Mouse (Mus musculus): ENCODE measurements around the gene Cnot2.

Cnot2 gene

GRCm38 (mm10) chr10:116480988-116481387 is 100.3 kb downstream of the Cnot2 start:
- no peak for DNase-seq (ENCODE audit: extremely low spot score)

DNA sequence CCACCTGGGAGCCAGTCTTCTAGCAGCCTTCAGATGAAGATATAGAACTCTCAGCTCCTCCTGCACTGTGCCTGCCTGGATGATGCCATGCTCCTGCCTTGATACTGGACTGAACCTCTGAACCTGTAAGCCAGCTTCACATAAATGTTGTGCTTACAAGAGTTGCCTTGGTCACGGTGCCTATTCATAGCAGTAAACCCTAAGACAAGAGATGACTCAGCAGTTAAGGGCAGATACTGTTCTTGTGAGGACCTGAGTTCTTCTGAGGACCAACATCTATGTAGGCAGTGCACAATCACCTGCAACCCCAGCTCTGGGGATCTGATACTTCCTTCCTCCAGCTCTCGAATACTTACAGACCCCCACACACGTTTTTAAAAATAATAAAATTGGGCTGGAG is 104.8 kb downstream of the Cnot2 start:
- no peak for DNase-seq (ENCODE audit: extremely low spot score)

DNA sequence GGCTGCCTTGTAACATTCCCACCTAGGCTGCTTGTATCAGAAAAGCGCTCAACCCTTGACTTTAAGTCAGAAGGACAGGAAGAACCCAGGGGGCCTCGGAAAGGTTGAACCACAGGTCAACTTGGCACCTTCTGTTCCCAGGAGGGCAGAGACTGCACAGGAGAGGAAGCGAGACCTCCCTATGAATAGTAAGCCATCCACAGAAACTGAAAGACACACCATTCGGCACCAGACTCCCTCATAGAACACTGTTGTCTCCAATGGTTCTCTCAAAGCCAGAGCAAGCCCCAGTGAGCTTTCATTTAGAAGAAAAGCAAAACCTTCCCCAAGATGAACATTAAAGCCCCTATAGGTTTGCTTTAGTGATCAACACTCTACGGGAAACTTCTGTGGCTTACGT is 105.6 kb downstream of the Cnot2 start:
- DNase-seq (ENCODE audit: extremely low spot score): no peak

DNA sequence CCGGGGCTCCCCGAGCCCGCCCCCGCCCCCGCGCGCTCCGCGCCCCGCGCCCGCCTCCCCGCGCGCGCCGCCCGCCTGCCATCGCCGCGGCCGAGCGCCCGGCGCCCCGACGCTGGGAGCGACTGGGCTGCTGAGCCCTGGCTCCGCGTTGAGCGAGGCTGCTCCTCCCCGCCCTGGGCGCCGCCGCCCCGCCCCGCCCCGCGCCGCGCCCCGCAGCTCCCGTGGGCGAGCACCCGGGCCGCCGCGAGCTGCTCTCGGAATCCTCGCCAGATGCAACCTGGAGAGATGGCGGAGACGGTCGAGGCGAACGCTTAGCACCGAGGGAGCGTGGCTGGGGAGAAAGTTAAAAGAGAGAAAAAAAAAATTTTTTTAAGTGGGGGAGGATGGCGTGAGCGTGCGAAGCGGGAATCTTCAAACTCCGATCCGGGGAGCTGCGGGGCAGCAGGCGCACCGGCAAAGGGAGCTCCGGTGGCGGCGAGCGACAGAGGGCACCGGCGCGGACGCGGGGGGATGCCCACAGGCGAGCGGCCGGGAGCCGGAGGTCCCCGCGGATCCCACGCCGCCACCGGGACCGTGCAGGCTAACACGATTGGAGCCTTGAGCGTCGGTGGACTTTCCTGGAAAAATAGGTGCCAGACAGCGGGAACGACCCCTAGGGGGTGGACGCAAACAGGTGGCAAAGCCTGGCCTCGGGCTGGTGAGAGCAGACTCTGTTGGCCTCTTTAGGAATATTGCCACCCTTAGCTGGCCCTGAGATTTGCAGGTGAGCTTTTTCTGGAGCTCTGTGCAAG is 107.4 kb downstream of the Cnot2 start, which contains the start of gene Kcnmb4:
Kcnmb4 (minus strand) TSS at position 120 of the 791 bp plus-strand sequence.
- DNase-seq (ENCODE audit: extremely low spot score): peak; percentile 61

DNA sequence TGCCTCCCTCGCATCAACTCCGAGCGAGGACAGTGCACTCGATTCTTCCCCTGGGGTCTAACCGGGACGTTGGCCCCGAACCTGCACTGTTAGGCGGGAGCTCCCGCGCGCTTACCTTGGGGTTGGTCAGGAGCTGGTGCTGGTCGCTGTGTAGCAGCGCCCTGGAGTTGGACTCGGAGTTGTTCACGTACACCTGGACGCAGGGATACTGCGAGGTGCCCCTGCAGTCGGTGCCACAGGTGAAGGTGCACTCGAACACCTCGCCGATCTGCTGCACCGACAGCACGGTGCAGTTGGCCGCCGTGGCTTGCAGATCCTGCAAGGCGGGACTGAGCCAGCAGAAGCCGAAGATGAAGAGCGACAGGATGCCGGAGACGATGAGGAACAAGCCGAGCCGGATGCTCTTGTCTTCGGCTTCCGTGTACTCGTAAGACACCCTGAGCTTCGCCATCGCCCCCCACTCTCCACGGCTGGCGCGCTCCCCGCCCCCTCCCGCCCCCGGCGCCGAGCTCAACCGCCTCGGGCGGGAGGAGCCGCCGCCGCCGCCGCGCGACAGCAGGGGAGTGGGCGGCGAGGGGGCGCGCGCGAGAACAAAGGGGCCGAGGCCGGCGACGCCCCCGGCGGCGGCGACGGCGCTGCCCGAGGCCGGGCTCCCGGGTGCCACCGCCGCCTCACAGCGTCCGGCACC is 108.1 kb downstream of the Cnot2 start:
- peak; percentile 78 for DNase-seq (ENCODE audit: extremely low spot score)

- no peak for DNase-seq (ENCODE audit: extremely low spot score)
Observed at GRCm38 (mm10) chr10:116472579-116472978, 108.7 kb downstream of the Cnot2 start.

- no peak for DNase-seq (ENCODE audit: extremely low spot score)
Observed at GRCm38 (mm10) chr10:116470306-116470925, 110.9 kb downstream of the Cnot2 start.

GRCm38 (mm10) chr10:116468094-116468493 is 113.2 kb downstream of the Cnot2 start:
- DNase-seq (ENCODE audit: extremely low spot score): no peak

GRCm38 (mm10) chr10:116463753-116464345 is 117.5 kb downstream of the Cnot2 start:
- no peak for DNase-seq (ENCODE audit: extremely low spot score)

GRCm38 (mm10) chr10:116461443-116461842 is 119.9 kb downstream of the Cnot2 start:
- peak; percentile 22 for DNase-seq (ENCODE audit: extremely low spot score)

GRCm38 (mm10) chr10:116458786-116459185 is 122.5 kb downstream of the Cnot2 start:
- no peak for DNase-seq (ENCODE audit: extremely low spot score)

GRCm38 (mm10) chr10:116452771-116453170 is 128.5 kb downstream of the Cnot2 start:
- no peak for DNase-seq (ENCODE audit: extremely low spot score)

GRCm38 (mm10) chr10:116450621-116451020 is 130.7 kb downstream of the Cnot2 start:
- DNase-seq (ENCODE audit: extremely low spot score): no peak

DNA sequence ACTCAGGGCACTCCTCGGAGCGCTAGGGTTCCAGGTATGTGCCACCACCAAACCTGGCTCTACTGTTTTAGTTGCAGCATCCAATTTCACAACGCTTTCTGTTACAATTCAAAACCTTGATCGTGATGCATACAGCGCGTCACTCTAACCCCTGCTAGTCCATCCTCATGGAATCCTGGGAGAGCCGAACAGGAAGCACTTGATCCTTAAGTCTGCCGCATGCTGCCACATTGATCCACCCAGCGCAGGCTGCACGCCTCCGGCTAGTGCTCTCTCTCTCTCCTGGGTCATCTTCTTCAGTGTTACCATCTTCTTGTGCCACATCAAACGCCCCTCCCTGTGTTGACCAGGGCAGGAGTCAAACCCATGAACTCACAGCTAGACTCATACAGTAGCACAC is 133.1 kb downstream of the Cnot2 start:
- no peak for DNase-seq (ENCODE audit: extremely low spot score)

- DNase-seq (ENCODE audit: extremely low spot score): no peak
Observed at GRCm38 (mm10) chr10:116447176-116447575, 134.1 kb downstream of the Cnot2 start.

- DNase-seq (ENCODE audit: extremely low spot score): no peak
Observed at GRCm38 (mm10) chr10:116446040-116446439, 135.3 kb downstream of the Cnot2 start.

DNA sequence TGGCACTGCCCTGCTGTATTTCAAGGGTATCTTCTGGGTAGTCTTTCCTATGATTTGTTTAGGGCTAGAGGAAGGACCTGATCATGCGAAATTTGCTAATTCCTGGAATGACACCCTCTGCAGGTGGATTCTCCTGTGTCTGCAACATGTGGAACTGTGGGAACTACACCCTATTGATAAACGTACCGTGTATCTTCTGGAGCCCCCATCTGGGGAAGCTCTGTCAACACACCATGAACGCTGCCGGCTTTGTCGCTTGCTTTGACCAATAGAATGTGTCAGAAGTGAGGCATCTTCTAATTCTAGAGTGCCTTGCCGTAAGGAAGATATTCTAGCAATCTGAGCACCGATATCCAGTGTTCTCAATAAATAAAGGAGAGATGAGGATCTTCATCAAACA is 136.5 kb downstream of the Cnot2 start:
- DNase-seq (ENCODE audit: extremely low spot score): no peak

GRCm38 (mm10) chr10:116444371-116444770 is 136.9 kb downstream of the Cnot2 start:
- DNase-seq (ENCODE audit: extremely low spot score): no peak

DNA sequence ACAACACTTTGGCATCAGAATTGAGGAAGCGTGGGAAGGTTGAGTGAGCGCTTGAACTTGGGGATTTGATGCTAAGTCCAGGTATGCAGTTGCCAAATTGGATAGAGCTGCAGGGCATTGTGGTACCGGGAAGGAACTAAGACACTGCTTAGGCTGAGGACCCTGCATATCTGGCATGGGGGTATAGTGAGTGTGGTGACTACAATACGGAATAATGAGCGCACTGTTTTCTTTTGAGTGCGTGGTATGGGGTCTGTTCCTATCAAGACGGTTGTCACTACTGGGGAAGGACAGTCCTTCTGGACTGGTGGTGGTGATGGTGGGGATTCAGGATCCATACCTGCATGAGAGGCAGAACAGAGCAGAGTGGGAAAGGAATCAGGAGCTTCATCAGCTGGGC is 140.4 kb downstream of the Cnot2 start:
- no peak for DNase-seq (ENCODE audit: extremely low spot score)

GRCm38 (mm10) chr10:116440088-116440487 is 141.2 kb downstream of the Cnot2 start:
- no peak for DNase-seq (ENCODE audit: extremely low spot score)

DNA sequence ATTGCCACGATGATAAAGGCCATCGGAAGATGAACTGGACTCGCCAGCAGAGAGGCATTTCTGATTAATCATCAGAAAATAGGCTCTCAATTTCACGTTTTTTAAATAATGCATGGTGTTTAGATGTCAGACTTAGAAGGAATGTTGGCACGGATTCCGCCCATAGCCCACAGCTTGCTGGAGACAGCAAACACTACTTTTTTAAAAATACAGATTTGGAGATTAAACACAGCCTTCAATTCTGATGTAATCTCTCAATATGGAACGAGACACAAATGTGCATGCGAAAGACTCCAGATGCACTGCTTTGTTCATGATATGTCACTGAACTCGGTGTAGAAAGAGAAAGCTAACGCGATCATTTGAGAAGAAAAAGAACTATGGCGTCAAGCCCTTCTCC is 145.9 kb downstream of the Cnot2 start:
- DNase-seq (ENCODE audit: extremely low spot score): no peak

Data from embryo, embryonic 9.5 days (tissue).